Mouse (Mus musculus) CH12.LX (cell line): ENCODE data around the gene Sv2b.

Source experiments
- CTCF ChIP-seq, 2 experiments: IDR thresholded peaks in 1 of 2; conservative IDR thresholded peaks in 1 of 2; 2 replicates each; pipeline ENCODE4 v1.5.1; 2011 to 2012; ENCODE audit warnings: low read depth in 2 of 2, low read length in 2 of 2, improper control_type of control experiment in 1 of 2, inconsistent platforms in 1 of 2, mild to moderate bottlenecking in 1 of 2, moderate library complexity in 1 of 2
- EP300 ChIP-seq: IDR thresholded peaks from 2 replicates; pipeline ENCODE4 v1.6.1; 2011; ENCODE audit warnings: low read length, improper control_type of control experiment
- MAX ChIP-seq: IDR thresholded peaks from 2 replicates; pipeline ENCODE4 v1.6.1; 2011; ENCODE audit warnings: low read length, improper control_type of control experiment
- NELFE ChIP-seq: IDR thresholded peaks from 2 replicates; pipeline ENCODE4 v1.6.1; 2011; ENCODE audit warnings: low read depth, low read length, improper control_type of control experiment
- POLR2A ChIP-seq: IDR thresholded peaks from 2 replicates; pipeline ENCODE4 v1.6.1; 2011; ENCODE audit warnings: low read depth, mild to moderate bottlenecking, improper control_type of control experiment, low read length
- POLR2AphosphoS2 ChIP-seq: IDR thresholded peaks from 2 replicates; pipeline ENCODE4 v1.6.1; 2011; ENCODE audit warnings: low read depth, low read length, improper control_type of control experiment
- RCOR1 ChIP-seq: conservative IDR thresholded peaks from 2 replicates; pipeline ENCODE4 v1.6.1; 2012; ENCODE audit warnings: low read depth, mild to moderate bottlenecking, inconsistent platforms, low read length, improper control_type of control experiment
- UBTF ChIP-seq: IDR thresholded peaks from 2 replicates; pipeline ENCODE4 v1.6.1; 2012; ENCODE audit warnings: low read depth, mild to moderate bottlenecking, inconsistent platforms, low read length, improper control_type of control experiment, moderate library complexity
- ZMIZ1 ChIP-seq: IDR thresholded peaks from 2 replicates; pipeline ENCODE4 v1.6.1; 2012; ENCODE audit warnings: low read depth, mild to moderate bottlenecking, inconsistent platforms, low read length, improper control_type of control experiment
- ZNF384 ChIP-seq: IDR thresholded peaks from 2 replicates; pipeline ENCODE4 v1.6.1; 2012; ENCODE audit warnings: low read depth, low read length, improper control_type of control experiment, inconsistent platforms

DNA sequence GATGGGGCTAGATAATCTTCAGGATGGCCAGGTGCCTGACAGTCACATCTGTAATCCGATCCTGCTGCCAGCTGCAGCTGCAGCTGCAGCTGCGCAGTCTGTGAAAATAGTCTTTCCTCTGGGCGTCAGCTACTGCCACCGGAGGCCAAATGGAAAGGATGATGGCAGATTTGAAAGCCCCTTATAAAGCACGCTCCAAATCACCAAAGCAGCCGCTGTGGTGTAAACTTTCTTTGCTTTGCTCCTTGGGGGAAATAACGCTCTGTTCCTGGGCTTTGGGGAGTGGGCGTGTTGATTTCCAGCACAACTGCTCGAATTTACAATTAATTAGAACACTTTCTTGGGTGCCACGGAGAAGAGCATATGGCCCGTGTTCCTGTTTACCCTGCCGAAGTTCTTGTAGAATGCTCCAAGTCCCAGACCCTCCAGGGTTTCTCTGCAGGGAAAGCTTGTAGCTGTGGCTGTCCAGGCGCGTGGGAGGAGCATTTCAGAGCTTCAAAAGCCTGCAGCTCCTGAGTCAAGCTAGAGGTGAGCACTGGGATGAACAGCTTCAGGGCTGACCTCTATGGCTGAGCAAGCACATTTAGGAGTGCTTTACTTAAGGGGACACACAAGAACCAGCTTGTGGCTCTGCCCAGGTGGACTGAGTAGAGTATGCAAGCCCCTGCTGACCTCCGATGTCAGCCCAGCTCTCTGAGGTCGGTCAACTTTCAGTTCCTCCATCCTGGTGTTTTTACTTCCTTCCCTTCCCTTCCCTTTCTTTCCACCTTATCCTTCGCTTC is 167.0 kb downstream of the Sv2b start:
- TF ChIP-seq RCOR1 (no peak), ZMIZ1 (no peak), UBTF (no peak), POLR2AphosphoS2 (no peak), CTCF (conservative IDR thresholded peaks at IDR 0.05 in 1 of 2, IDR thresholded peaks at IDR 0.05 in 1 of 2; ENCODE audit: low read depth in 2 of 2, low read length in 2 of 2) (no peak), ZNF384 (no peak), POLR2A (no peak), EP300 (peak; percentile 77), NELFE (no peak), MAX (no peak)
